Mouse (Mus musculus): ENCODE measurements at regions not wholly inside any gene's neighbourhood (a gene's known extent, or its start where the extent isn't known, plus 50 kb on each side); places are given as distances from the start of the nearest gene placed in this dataset.

GRCm38 (mm10) chr9:120731952-120732622 is 160.8 kb downstream of the Rpl14 start:
- H3K4me2 ChIP-seq (ENCODE audit: low read depth) = no peak overlapping the region
- no peak for TF ChIP-seq SRF (IDR thresholded peaks at IDR 0.05; ENCODE audit: control insufficient read depth, insufficient read length, low read depth)
- no peak for TF ChIP-seq MYOD1 (IDR thresholded peaks at IDR 0.05; ENCODE audit: control insufficient read depth in 1 of 3, insufficient read length in 2 of 3, low read depth in 2 of 3)
- no peak for TF ChIP-seq POLR2AphosphoS2 (IDR thresholded peaks at IDR 0.05; ENCODE audit: insufficient read length, low read depth)
- no peak for TF ChIP-seq TCF12 (IDR thresholded peaks at IDR 0.05; ENCODE audit: insufficient read depth, poor library complexity, severe bottlenecking)
- TF ChIP-seq POLR2A (IDR thresholded peaks at IDR 0.05; ENCODE audit: insufficient read length, low read depth) = no peak
- TF ChIP-seq MAX (IDR thresholded peaks at IDR 0.05; ENCODE audit: low read depth) = no peak
- TF ChIP-seq REST (IDR thresholded peaks at IDR 0.05; ENCODE audit: insufficient read depth, insufficient read length) = no peak
- TF ChIP-seq CEBPB (IDR thresholded peaks at IDR 0.05; ENCODE audit: insufficient read depth, poor library complexity, severe bottlenecking) = no peak
- TF ChIP-seq TCF3 (IDR thresholded peaks at IDR 0.05; ENCODE audit: insufficient read length, low read depth) = no peak
- no peak for TF ChIP-seq USF1 (IDR thresholded peaks at IDR 0.05; ENCODE audit: low read depth)
- no peak for TF ChIP-seq MYOG (IDR thresholded peaks at IDR 0.05; ENCODE audit: control insufficient read depth in 1 of 3, insufficient read depth in 1 of 3, insufficient read length in 2 of 3, low read depth in 2 of 3)
- TF ChIP-seq E2F4 (IDR thresholded peaks at IDR 0.05; ENCODE audit: insufficient read depth) = no peak
- H3K36me3 ChIP-seq (ENCODE audit: control insufficient read depth, insufficient read depth) = no peaks in the 10 kb centered on the region
- H3K4me3 ChIP-seq = no peak overlapping the region
- no peaks in the 10 kb centered on the region for H3K27me3 ChIP-seq (ENCODE audit: control insufficient read depth, insufficient read depth, insufficient read length)
- no peaks in the 10 kb centered on the region for H3K79me2 ChIP-seq (ENCODE audit: control insufficient read depth, insufficient read depth)
- H3ac ChIP-seq (ENCODE audit: control insufficient read depth, insufficient read length) = no peak overlapping the region

- no peak overlapping the region for H3K4me3 ChIP-seq
- no peaks in the 10 kb centered on the region for H3K36me3 ChIP-seq (ENCODE audit: control insufficient read depth, insufficient read depth)
- no peaks in the 10 kb centered on the region for H3K27me3 ChIP-seq (ENCODE audit: control insufficient read depth, insufficient read depth, insufficient read length)
- TF ChIP-seq MYOG (IDR thresholded peaks at IDR 0.05; ENCODE audit: control insufficient read depth in 1 of 3, insufficient read depth in 1 of 3, insufficient read length in 2 of 3, low read depth in 2 of 3) = peak in 1 of 3 experiments; percentile 13
- no peak for TF ChIP-seq TCF12 (IDR thresholded peaks at IDR 0.05; ENCODE audit: insufficient read depth, poor library complexity, severe bottlenecking)
- no peak for TF ChIP-seq POLR2AphosphoS2 (IDR thresholded peaks at IDR 0.05; ENCODE audit: insufficient read length, low read depth)
- no peak overlapping the region for H3K4me2 ChIP-seq (ENCODE audit: low read depth)
- H3ac ChIP-seq (ENCODE audit: control insufficient read depth, insufficient read length) = no peak overlapping the region
- H3K79me2 ChIP-seq (ENCODE audit: control insufficient read depth, insufficient read depth) = no peaks in the 10 kb centered on the region
These were observed 161.5 kb downstream of the Rpl14 start for GRCm38 (mm10) chr9:120732650-120733293.

- Histone ChIP-seq H3K4me3 (no peak overlapping the region), H3K27me3 (ENCODE audit: control insufficient read depth, insufficient read depth, insufficient read length) (no peaks in the 10 kb centered on the region), H3K79me2 (ENCODE audit: control insufficient read depth, insufficient read depth) (no peaks in the 10 kb centered on the region), H3K36me3 (ENCODE audit: control insufficient read depth, insufficient read depth) (no peaks in the 10 kb centered on the region), H3ac (ENCODE audit: control insufficient read depth, insufficient read length) (no peak overlapping the region), H3K4me2 (ENCODE audit: low read depth) (peak overlapping the region; percentile 37)
- TF ChIP-seq E2F4 (IDR thresholded peaks at IDR 0.05; ENCODE audit: insufficient read depth) (no peak), CEBPB (IDR thresholded peaks at IDR 0.05; ENCODE audit: insufficient read depth, poor library complexity, severe bottlenecking) (no peak), POLR2AphosphoS2 (IDR thresholded peaks at IDR 0.05; ENCODE audit: insufficient read length, low read depth) (no peak), POLR2A (IDR thresholded peaks at IDR 0.05; ENCODE audit: insufficient read length, low read depth) (no peak), REST (IDR thresholded peaks at IDR 0.05; ENCODE audit: insufficient read depth, insufficient read length) (no peak), SRF (IDR thresholded peaks at IDR 0.05; ENCODE audit: control insufficient read depth, insufficient read length, low read depth) (no peak), USF1 (IDR thresholded peaks at IDR 0.05; ENCODE audit: low read depth) (no peak), TCF3 (IDR thresholded peaks at IDR 0.05; ENCODE audit: insufficient read length, low read depth) (peak; percentile 23), MYOD1 (IDR thresholded peaks at IDR 0.05; ENCODE audit: control insufficient read depth in 1 of 3, insufficient read length in 2 of 3, low read depth in 2 of 3) (peak; percentile 60 to 76 (median 70)), TCF12 (IDR thresholded peaks at IDR 0.05; ENCODE audit: insufficient read depth, poor library complexity, severe bottlenecking) (peak; percentile 72), MYOG (IDR thresholded peaks at IDR 0.05; ENCODE audit: control insufficient read depth in 1 of 3, insufficient read depth in 1 of 3, insufficient read length in 2 of 3, low read depth in 2 of 3) (peak; percentile 79 to 91 (median 81)), MAX (IDR thresholded peaks at IDR 0.05; ENCODE audit: low read depth) (no peak)
These were observed 162.6 kb downstream of the Rpl14 start for GRCm38 (mm10) chr9:120733681-120734465.

- Histone ChIP-seq H3ac (ENCODE audit: control insufficient read depth, insufficient read length) (no peak overlapping the region), H3K4me2 (ENCODE audit: low read depth) (peak overlapping the region; percentile 37), H3K4me3 (no peak overlapping the region), H3K36me3 (ENCODE audit: control insufficient read depth, insufficient read depth) (no peaks in the 10 kb centered on the region), H3K79me2 (ENCODE audit: control insufficient read depth, insufficient read depth) (no peaks in the 10 kb centered on the region), H3K27me3 (ENCODE audit: control insufficient read depth, insufficient read depth, insufficient read length) (no peaks in the 10 kb centered on the region)
- TF ChIP-seq E2F4 (IDR thresholded peaks at IDR 0.05; ENCODE audit: insufficient read depth) (no peak), TCF12 (IDR thresholded peaks at IDR 0.05; ENCODE audit: insufficient read depth, poor library complexity, severe bottlenecking) (peak; percentile 84), REST (IDR thresholded peaks at IDR 0.05; ENCODE audit: insufficient read depth, insufficient read length) (no peak), MYOD1 (IDR thresholded peaks at IDR 0.05; ENCODE audit: control insufficient read depth in 1 of 3, insufficient read length in 2 of 3, low read depth in 2 of 3) (peak; percentile 59 to 91 (median 77)), TCF3 (IDR thresholded peaks at IDR 0.05; ENCODE audit: insufficient read length, low read depth) (peak; percentile 72), MYOG (IDR thresholded peaks at IDR 0.05; ENCODE audit: control insufficient read depth in 1 of 3, insufficient read depth in 1 of 3, insufficient read length in 2 of 3, low read depth in 2 of 3) (peak; percentile 79 to 96 (median 89)), SRF (IDR thresholded peaks at IDR 0.05; ENCODE audit: control insufficient read depth, insufficient read length, low read depth) (no peak), USF1 (IDR thresholded peaks at IDR 0.05; ENCODE audit: low read depth) (no peak)
These were observed 164.0 kb downstream of the Rpl14 start for GRCm38 (mm10) chr9:120735217-120735616.
